Comparison of ENCODE assay signal across 34 mouse cellular contexts in genomic region chr5:144717186-144717585, GRCm38 (mm10). TPM values are rescaled to one million over a fixed set of nuclear protein-coding genes. Genes with fewer than 3 reads are reported as not detected.
"Had no signal": no experiment of that assay in that cellular context is flagged by ENCODE, and none has a peak within 500 bp of the region (broad histone marks: within the 10 kb centered on the region; RNA-seq: fewer than 3 reads in every experiment).

No protein-coding gene starts in this region.

- H3K36me3 ChIP-seq: limb, embryonic 10.5 days; limb, embryonic 12.5 days; limb, embryonic 13.5 days; limb, embryonic 15.5 days; liver, embryonic 12.5 days; liver, embryonic 13.5 days; liver, embryonic 15.5 days; lung, embryonic 15.5 days; midbrain, embryonic 10.5 days; midbrain, embryonic 12.5 days; midbrain, embryonic 13.5 days; midbrain, embryonic 15.5 days; neural tube, embryonic 12.5 days had no signal

- DNase-seq: left cerebral cortex, postnatal 4 days; liver; liver, embryonic 13.5 days; liver, postnatal 0 days; lung, adult 18-20 months; lung, adult 2 months; lung, embryonic 14.5 days; lung, postnatal 10 days; lung, postnatal 14 days; lung, postnatal 36 days; lung, postnatal 4 days; midbrain, embryonic 14.5 days had no signal

- H3K27ac ChIP-seq: left cerebral cortex, adult 2 months; limb, embryonic 10.5 days; limb, embryonic 12.5 days; limb, embryonic 13.5 days; limb, embryonic 15.5 days; liver, embryonic 12.5 days; liver, embryonic 13.5 days; liver, embryonic 14.5 days; liver, embryonic 15.5 days; lung, embryonic 15.5 days; macrophage; midbrain, embryonic 10.5 days; midbrain, embryonic 12.5 days; midbrain, embryonic 13.5 days; midbrain, embryonic 15.5 days; neural tube, embryonic 12.5 days had no signal

- H3K4me1 ChIP-seq: liver, embryonic 12.5 days; liver, embryonic 13.5 days; liver, embryonic 15.5 days; lung, embryonic 15.5 days; midbrain, embryonic 10.5 days; midbrain, embryonic 12.5 days; midbrain, embryonic 13.5 days; midbrain, embryonic 15.5 days; neural tube, embryonic 12.5 days had no signal

- ATAC-seq: liver, embryonic 12.5 days; liver, postnatal 0 days; lung, postnatal 0 days; midbrain, embryonic 13.5 days; midbrain, embryonic 15.5 days; midbrain, embryonic 16.5 days had no signal

- H3K9me3 ChIP-seq: limb, embryonic 10.5 days; limb, embryonic 12.5 days; limb, embryonic 13.5 days; limb, embryonic 15.5 days; liver, embryonic 12.5 days; liver, embryonic 13.5 days; liver, embryonic 15.5 days; lung, embryonic 15.5 days; midbrain, embryonic 10.5 days; midbrain, embryonic 12.5 days; midbrain, embryonic 13.5 days; midbrain, embryonic 15.5 days; neural tube, embryonic 12.5 days had no signal

- H3K27me3 ChIP-seq: limb, embryonic 12.5 days; limb, embryonic 13.5 days; limb, embryonic 15.5 days; liver, embryonic 12.5 days; liver, embryonic 13.5 days; liver, embryonic 15.5 days; lung, embryonic 15.5 days; midbrain, embryonic 12.5 days; midbrain, embryonic 13.5 days; midbrain, embryonic 15.5 days; neural tube, embryonic 12.5 days had no signal

- H3K9ac ChIP-seq: limb, embryonic 12.5 days; limb, embryonic 13.5 days; limb, embryonic 15.5 days; liver, embryonic 12.5 days; liver, embryonic 13.5 days; liver, embryonic 14.5 days; liver, embryonic 15.5 days; liver, postnatal 0 days; lung, embryonic 14.5 days; lung, embryonic 15.5 days; midbrain, embryonic 12.5 days; midbrain, embryonic 13.5 days; midbrain, embryonic 15.5 days; neural tube, embryonic 12.5 days had no signal

- H3K4me3 ChIP-seq: left cerebral cortex, adult 2 months; limb, embryonic 10.5 days; limb, embryonic 12.5 days; limb, embryonic 13.5 days; limb, embryonic 15.5 days; liver, embryonic 12.5 days; liver, embryonic 13.5 days; liver, embryonic 15.5 days; lung, embryonic 15.5 days; midbrain, embryonic 10.5 days; midbrain, embryonic 12.5 days; midbrain, embryonic 13.5 days; midbrain, embryonic 15.5 days; myocyte; neural tube, embryonic 12.5 days had no signal

- H3K4me2 ChIP-seq: limb, embryonic 12.5 days; limb, embryonic 13.5 days; limb, embryonic 15.5 days; liver, embryonic 11.5 days; liver, embryonic 12.5 days; liver, embryonic 13.5 days; liver, embryonic 15.5 days; lung, embryonic 14.5 days; lung, embryonic 15.5 days; midbrain, embryonic 12.5 days; midbrain, embryonic 13.5 days; midbrain, embryonic 15.5 days; neural tube, embryonic 12.5 days had no signal

RNA-seq across cellular contexts. Expression of gene Tmem130, which starts 44.4 kb away (rescaled TPM):
- total RNA-seq: liver, adult 2 months; megakaryocyte progenitor cell, adult 5-6 weeks; monocyte, adult 5-6 weeks had no signal
- polyA plus RNA-seq: macrophage had no signal
